Mouse (Mus musculus) ovary, postnatal 36 days (tissue): Measurements from ENCODE around the gene Myo16.
A peak's percentile ranks its signal among the peaks of the same experiment; 100 is the strongest.

Experiments
- DNase-seq: peaks from one replicate; pipeline ENCODE4 v3.0.0; 2022; ENCODE audit warnings: low spot score, mixed read lengths

Myo16 gene

DNA sequence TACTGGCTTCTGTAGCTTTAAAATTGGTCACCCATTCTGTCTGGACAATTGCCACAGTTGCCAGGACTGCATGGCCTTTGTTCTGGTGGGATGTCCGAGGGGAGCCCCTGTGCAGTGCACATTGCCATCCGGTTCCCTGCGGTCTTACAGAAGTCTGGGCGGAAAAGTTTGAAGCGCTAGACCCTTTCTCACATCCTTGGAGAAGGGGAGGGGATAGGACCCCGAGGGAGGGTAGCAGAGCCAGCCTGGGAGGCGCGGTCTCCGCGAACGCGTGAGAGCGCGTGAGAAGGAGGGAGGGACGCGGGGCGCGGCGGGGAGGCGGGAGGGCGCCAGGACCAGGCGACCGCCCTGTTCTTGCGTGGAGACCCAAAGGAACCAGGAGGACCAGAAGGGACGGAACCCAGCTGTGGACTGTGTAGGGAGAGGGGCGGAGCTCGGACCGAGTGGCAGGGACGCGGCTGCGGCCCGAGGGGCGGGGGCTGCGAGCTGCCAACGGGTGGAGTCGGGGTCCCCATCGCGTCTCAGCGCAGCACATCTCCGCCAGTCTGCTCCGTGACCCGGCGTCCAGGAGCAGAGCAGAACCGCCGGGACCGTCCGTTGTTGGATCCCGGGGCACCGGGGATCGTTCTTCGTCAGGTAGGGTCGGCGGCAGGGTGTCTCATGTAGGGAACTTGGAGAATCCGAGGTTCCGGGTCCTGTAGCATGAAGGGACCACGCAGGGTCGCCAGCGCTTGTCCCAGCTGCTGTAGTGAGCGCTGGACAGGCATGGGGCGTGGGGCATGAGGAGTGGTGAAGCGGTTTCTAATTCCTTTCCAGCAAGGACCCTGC, at the start of gene Myo16:
Myo16 (plus strand) TSS at position 301 of the 828 bp plus-strand sequence.
- DNase-seq: peak; percentile 4

DNA sequence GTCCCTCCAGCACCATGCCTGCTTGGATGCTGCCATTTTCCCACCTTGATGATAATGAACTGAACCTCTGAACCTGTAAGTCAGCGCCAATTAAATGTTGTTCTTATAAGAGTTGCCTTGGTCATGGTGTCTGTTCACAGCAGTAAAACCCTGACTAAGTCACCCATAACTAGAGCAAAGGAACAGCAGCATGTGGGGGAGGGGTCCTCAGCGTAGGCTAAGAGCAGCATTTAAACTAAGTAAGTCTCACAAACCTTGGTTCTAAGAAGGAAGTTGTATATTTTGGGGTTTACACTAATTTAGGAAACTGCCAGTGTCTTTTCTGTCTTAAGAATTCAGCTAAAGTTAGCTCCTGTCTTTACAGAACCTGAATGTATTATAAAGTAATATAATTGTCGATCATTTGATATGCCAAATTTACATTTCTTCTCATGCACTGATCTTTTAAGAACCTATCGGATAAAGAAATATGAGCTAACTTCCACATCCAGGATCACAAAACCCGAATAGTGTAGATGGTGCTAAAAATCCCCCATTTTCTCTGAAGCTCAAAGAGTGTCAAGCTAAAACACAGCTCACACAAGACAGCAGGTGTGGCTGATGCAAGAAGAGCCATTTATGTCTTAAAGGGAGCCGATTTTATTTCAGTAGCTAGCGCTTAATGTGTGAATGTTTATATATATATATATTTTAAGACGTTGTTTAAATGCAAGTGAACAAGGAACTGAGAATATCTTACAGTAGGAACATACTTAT, 45.0 kb upstream of the Myo16 start:
- no peak for DNase-seq

GRCm38 (mm10) chr8:10122749-10123148, 31.0 kb upstream of the Myo16 start:
- no peak for DNase-seq

DNA sequence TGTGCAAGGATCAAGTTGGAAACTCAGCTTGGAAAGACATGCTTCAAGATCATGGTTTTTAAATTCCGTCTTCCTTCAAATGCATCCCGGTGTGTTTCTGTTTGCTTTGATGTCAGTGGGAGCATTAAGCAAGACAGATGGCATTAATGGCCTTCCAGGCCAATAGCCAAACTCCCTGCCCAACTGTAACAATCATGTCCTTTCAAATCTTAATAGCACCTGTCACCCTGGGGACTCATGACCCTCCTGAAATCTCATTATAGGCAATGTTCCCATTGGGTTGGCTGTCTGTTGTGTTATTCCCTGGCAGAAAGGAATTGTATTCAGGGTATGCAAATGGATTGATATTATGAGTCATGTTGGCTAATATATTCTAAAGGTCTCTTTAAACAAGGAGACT, 30.3 kb upstream of the Myo16 start:
- no peak for DNase-seq

DNA sequence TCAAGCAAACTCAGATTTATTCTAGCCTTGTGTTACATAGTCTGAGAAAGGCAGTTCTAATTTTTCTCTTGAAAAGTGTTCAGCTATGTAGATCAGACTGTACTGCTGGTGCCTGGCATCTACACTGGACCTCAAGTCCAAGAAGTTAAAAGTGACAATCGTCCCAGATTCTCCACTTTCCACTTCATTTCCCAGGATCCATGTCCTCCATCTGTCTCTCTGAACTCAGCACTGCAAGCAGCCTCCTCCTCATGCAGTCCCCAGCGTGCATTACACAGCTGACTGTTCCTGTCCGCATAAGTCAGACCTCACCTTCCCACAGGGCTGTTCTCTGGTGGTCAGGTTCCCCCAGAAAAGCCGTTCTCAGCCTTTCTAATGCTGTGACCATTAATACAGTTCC, 28.0 kb upstream of the Myo16 start:
- no peak for DNase-seq

- no peak for DNase-seq
These were observed 22.9 kb upstream of the Myo16 start for GRCm38 (mm10) chr8:10130513-10131414.

DNA sequence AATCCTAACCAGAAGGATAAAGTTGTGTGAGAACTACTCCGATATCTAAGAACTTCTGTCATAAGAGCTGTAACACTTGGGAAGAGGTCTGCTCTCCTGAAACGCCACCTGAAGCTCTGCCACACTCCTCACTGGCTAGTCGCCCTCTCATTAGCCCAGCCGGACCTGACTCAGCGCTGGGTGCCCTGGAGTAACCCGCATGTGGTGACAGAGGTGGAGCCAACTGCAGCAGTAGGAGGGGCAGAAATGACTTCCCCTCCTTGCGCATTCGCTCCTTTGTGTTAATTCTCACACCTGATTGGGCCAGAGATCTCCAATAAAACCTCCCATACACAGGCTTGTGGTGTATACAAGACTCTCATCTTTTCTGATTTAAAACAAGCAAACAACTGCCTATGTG, 14.2 kb upstream of the Myo16 start:
- no peak for DNase-seq

DNA sequence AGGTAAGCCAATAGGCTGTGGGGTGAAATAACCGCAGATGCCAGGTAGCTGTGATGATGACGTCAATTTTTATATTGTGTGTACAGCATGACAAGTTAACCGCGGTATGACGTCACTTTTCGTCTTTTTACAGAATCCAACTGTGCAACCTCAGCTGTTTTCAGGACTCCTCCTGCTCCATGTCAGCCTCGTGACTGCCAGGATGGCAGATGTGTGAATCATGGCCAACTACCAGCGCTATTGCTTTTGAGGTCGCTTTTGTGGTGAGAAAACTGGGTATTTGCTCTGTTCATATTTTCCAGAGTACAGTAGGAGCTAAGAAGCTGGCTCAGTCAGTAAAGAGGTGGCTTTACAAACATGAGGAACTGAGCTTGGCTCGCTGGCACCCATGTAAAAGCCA, 9.8 kb upstream of the Myo16 start:
- no peak for DNase-seq

- DNase-seq: no peak
These were observed 1.9 kb upstream of the Myo16 start for GRCm38 (mm10) chr8:10151692-10152247.

GRCm38 (mm10) chr8:10154439-10154745, 681 bp downstream of the Myo16 start:
- no peak for DNase-seq

- no peak for DNase-seq
These were observed 1.4 kb downstream of the Myo16 start for GRCm38 (mm10) chr8:10155075-10155474.

DNA sequence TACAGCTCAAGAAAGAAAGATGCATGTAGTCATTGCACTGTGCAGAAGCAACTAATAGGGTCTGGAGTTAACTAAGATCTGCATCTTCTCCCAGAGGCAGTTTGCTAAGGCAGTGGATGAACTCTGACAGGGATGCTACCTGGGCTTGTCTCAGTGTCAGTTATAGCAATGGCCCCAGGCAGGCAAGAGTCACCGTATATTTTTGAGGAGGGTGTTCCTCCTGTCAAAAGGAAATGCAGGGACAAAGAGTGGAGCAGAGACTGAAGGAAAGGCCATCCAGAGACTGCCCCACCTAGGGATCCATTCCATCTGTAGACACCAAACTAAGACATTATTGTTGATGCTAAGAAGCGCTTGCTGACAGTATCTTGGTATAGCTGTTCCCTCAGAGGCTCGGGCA, 7.4 kb downstream of the Myo16 start:
- no peak for DNase-seq

DNA sequence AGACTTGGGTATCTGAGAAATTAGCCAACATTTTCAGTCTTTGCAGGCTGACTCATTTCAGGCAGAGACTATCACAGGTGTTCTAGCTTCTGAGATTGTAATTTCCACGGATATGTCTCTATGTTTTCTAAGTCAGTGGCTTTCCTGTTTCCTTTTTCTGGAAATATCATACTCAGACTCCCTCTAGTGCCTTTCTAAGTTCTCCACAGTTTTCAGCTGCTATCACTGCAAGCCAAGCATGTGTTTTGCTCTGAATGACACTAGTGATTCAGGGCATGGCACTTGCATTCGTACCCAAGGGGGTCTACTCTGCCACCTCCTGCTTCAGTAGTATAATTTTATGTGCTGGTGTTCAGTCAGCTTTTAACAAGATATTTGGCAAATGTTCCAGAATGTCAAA, 11.2 kb downstream of the Myo16 start:
- no peak for DNase-seq

DNA sequence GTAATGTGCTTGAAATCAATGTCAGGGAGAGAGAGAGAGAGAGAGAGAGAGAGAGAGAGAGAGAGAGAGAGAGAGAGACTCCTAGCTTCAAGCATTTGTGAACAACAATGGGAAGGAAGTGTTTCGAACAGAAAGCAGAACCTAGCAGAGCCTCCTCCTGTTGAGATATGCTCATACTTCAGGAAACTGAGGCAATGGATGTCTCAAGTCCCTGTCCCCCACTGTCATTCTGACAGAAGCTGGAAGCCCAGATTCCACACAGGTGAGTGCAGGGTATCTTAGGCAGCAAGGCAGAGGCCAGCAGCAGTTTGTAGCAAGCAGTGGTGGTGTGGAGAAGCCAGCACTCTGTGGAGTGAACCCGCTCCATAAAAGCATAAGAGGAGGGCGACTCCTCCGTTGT, 14.6 kb downstream of the Myo16 start:
- DNase-seq: no peak

DNA sequence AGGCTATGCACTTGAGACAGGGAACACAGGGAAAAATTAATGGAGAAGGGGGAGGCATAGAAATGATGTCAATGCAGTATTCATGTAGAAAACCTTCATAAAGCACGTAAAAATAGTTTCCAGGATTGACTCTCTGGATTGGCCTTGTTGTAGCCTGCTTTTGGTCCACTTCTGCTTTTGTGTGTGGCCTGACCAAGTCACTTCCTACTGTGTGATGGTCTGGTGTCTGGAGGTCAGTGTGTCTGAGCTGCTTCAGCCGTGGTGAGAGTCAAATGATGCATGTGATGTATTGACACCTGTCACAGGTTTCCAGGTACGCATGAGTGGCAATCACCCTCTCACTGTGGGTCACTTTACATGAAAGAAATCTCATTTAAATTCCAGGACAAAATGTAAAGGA, 16.2 kb downstream of the Myo16 start:
- DNase-seq: no peak

DNA sequence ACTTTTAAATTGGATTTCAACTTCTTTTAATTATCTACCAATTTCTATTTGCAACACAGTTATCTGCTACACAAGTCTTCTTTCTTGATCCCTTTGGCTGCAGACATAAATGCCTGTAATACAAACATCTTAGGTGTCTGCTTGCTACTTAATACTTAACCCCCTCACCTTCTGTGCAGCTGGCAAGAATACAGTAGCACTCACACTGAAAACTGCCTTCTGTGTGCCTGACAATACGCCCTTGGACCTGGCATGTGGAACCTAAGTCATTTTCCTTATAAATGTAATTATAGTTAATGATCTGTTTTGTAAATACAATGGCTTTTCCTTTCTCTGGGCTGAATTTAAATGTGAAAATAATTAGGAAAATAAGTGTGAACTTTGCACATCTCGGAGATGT, 17.6 kb downstream of the Myo16 start:
- DNase-seq: no peak

- no peak for DNase-seq
These were observed 18.6 kb downstream of the Myo16 start for GRCm38 (mm10) chr8:10172278-10172677.

GRCm38 (mm10) chr8:10173033-10173747, 19.5 kb downstream of the Myo16 start:
- DNase-seq: no peak

- no peak for DNase-seq
These were observed 20.6 kb downstream of the Myo16 start for GRCm38 (mm10) chr8:10174201-10174840.

DNA sequence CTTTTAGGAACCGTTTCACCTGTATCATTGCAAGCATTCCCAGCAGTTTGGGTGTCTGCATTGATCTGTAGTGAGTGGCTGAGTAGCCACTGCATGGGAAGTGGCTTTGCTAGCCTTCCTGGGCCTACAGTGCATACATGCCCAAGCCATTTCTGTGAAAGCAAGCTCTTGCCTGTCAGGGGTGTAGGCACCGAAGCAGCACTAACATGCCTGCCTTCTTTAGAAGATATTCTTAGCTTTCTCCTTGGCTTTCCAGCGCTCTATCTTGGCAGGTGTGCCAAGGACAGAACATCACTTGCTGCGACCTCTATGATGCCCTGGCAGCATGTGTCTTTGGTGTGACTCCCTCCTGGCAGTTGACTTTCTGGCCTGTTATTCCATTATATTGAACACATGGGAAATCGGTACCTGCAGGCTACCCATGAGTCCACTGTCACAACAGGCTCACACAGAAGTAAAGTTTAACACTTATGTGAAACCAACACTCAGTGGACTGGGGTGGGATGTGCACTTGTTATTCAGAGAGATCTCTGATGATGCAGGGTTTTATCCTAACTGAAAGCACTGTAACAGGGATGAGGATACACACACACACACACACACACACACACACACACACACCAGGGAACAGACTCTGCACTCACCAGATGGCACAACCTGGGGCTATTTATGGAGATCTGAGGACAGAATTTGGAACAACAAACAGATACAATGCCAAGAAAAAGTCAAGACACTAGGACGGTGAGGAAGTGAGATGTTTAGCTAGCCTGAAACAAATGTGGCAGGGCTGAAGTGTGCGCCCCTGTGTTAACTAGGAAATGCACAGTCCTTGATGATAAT, 21.4 kb downstream of the Myo16 start:
- DNase-seq: no peak
